21 mouse cellular contexts compared by ENCODE assay signal in the genomic region with DNA sequence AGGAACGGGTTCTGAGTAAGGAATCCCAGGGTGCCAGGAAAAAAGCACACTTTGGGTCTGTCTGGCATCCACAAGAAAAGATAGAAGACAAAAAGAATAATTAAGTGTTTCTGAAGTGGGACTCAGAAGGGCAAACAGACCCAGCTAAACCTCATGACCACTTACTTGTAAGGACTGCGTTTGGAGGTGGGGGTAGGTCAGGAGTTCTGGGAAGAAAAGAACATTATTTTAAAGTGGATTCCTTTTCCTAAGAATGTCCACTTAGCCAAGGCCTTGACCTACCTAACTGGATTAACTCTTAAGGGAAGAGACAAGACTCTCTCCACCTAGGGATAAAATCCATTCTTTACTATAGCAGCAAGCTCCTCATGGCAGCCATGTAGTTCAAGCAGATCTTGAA. TPM values are rescaled to one million over a fixed set of nuclear protein-coding genes. Genes with fewer than 3 reads are reported as not detected.
"Had no signal": no experiment of that assay in that cellular context is flagged by ENCODE, and none has a peak within 500 bp of the region (broad histone marks: within the 10 kb centered on the region; RNA-seq: fewer than 3 reads in every experiment).

No protein-coding gene starts in this region.

- ATAC-seq: hindbrain, postnatal 0 days; inflammation-experienced regulatory T-cells, adult 6 months; intestine, embryonic 16.5 days; liver, embryonic 12.5 days had no signal

- H3K9ac ChIP-seq: limb, embryonic 13.5 days; liver, embryonic 12.5 days; liver, embryonic 15.5 days had no signal

- H3K4me3 ChIP-seq: layer of hippocampus, adult 2 months; limb, embryonic 10.5 days; limb, embryonic 13.5 days; liver, embryonic 12.5 days; liver, embryonic 15.5 days had no signal

- H3K27me3 ChIP-seq: limb, embryonic 13.5 days; liver, embryonic 12.5 days; liver, embryonic 15.5 days had no signal

- DNase-seq: kidney, adult 2 months; kidney, postnatal 14 days; layer of hippocampus, adult 9-11 months; liver; midbrain, embryonic 14.5 days; right cerebral cortex, adult 18-20 months; right cerebral cortex, postnatal 14 days; right cerebral cortex, postnatal 4 days; thymus, postnatal 25 days had no signal

- H3K9me3 ChIP-seq: limb, embryonic 10.5 days; limb, embryonic 13.5 days; liver, embryonic 15.5 days had no signal

- H3K27ac ChIP-seq: hindbrain, postnatal 0 days; layer of hippocampus, adult 2 months; limb, embryonic 10.5 days; limb, embryonic 13.5 days; liver, embryonic 12.5 days; liver, embryonic 15.5 days; stomach, postnatal 0 days had no signal

- H3K4me2 ChIP-seq: limb, embryonic 13.5 days; liver, embryonic 12.5 days; liver, embryonic 15.5 days; midbrain, embryonic 11.5 days had no signal

- H3K36me3 ChIP-seq: limb, embryonic 10.5 days; limb, embryonic 13.5 days; liver, embryonic 12.5 days; liver, embryonic 15.5 days had no signal

- H3K4me1 ChIP-seq: limb, embryonic 10.5 days; limb, embryonic 13.5 days; liver, embryonic 12.5 days had no signal

RNA-seq across cellular contexts. Expression of a gene that starts 11.3 kb away (rescaled TPM):
- polyA plus RNA-seq: limb, embryonic 10.5 days; neural tube, embryonic 11.5 days; stomach, embryonic 14.5 days had no signal

RNA-seq across cellular contexts. Expression of a gene that starts 28.8 kb away (rescaled TPM):
- polyA plus RNA-seq: limb, embryonic 10.5 days; midbrain, embryonic 11.5 days; neural tube, embryonic 11.5 days had no signal
